Mouse (Mus musculus): Measurements from ENCODE around the gene AI413582. TPM values are rescaled to one million over a fixed set of nuclear protein-coding genes. Genes with fewer than 3 reads are reported as not detected.

The AI413582 gene
- polyA plus RNA-seq, 1 experiment from 2014 or later: 28.4 TPM

- no peak overlapping the region for H3K27ac ChIP-seq (ENCODE audit: low read depth, low read length)
- DNase-seq (ENCODE audit: low spot score) (no peak), ATAC-seq (replicated peaks; ENCODE audit: low FRiP score) (no peak)
- no peak overlapping the region for H3K4me3 ChIP-seq (ENCODE audit: low read depth, low read length)
- 86% methylated on average over 13 of the region's 13 CpGs for WGBS
- peak overlapping the region; percentile 22; the same call in 1 of the 2 replicates for H3K4me2 ChIP-seq
- no peaks in the 10 kb centered on the region for H3K9me3 ChIP-seq (ENCODE audit: control insufficient read depth, low read length)
- no peak overlapping the region for H3K9ac ChIP-seq (ENCODE audit: low read depth, low read length)
- H3K4me1 ChIP-seq (replicated peaks; ENCODE audit: control insufficient read depth, insufficient read depth, low read length): peaks cover 46% of the 10 kb centered on the region
- H3K27me3 ChIP-seq (replicated peaks; ENCODE audit: control insufficient read depth, insufficient read depth, low read length): no peaks in the 10 kb centered on the region
- H3K36me3 ChIP-seq (ENCODE audit: control insufficient read depth, insufficient read depth, low read length): peaks cover 25% of the 10 kb centered on the region
These were observed 4.6 kb downstream of the AI413582 start for GRCm38 (mm10) chr17:27560926-27561480.

GRCm38 (mm10) chr17:27559596-27559995, 6.0 kb downstream of the AI413582 start:
- Histone ChIP-seq H3K27ac (ENCODE audit: low read depth, low read length) (peak overlapping the region; percentile 69; the same call in 1 of the 2 replicates), H3K4me1 (replicated peaks; ENCODE audit: control insufficient read depth, insufficient read depth, low read length) (peaks cover 46% of the 10 kb centered on the region), H3K27me3 (replicated peaks; ENCODE audit: control insufficient read depth, insufficient read depth, low read length) (no peaks in the 10 kb centered on the region), H3K4me2 (peak overlapping the region; percentile 90), H3K36me3 (ENCODE audit: control insufficient read depth, insufficient read depth, low read length) (peaks cover 25% of the 10 kb centered on the region), H3K4me3 (ENCODE audit: low read depth, low read length) (peak overlapping the region; percentile 90), H3K9ac (ENCODE audit: low read depth, low read length) (peak overlapping the region; percentile 98), H3K9me3 (ENCODE audit: control insufficient read depth, low read length) (no peaks in the 10 kb centered on the region)
- DNase-seq (ENCODE audit: low spot score) (no peak), ATAC-seq (replicated peaks; ENCODE audit: low FRiP score) (no peak)
- WGBS: 64% methylated on average over 10 of the region's 12 CpGs

- Histone ChIP-seq H3K4me1 (replicated peaks; ENCODE audit: control insufficient read depth, insufficient read depth, low read length) (peaks cover 46% of the 10 kb centered on the region), H3K4me2 (peak overlapping the region; percentile 90), H3K27me3 (replicated peaks; ENCODE audit: control insufficient read depth, insufficient read depth, low read length) (no peaks in the 10 kb centered on the region), H3K9me3 (ENCODE audit: control insufficient read depth, low read length) (no peaks in the 10 kb centered on the region), H3K9ac (ENCODE audit: low read depth, low read length) (peak overlapping the region; percentile 98), H3K4me3 (ENCODE audit: low read depth, low read length) (peak overlapping the region; percentile 90), H3K27ac (ENCODE audit: low read depth, low read length) (peak overlapping the region; percentile 69), H3K36me3 (ENCODE audit: control insufficient read depth, insufficient read depth, low read length) (peaks cover 24% of the 10 kb centered on the region)
- DNase-seq (ENCODE audit: low spot score) (no peak), ATAC-seq (replicated peaks; ENCODE audit: low FRiP score) (no peak)
- WGBS: 8% methylated on average over 5 of the region's 5 CpGs
These were observed 6.7 kb downstream of the AI413582 start for GRCm38 (mm10) chr17:27558845-27559244.

GRCm38 (mm10) chr17:27557927-27558661, 7.5 kb downstream of the AI413582 start:
- H3K4me1 ChIP-seq (replicated peaks; ENCODE audit: control insufficient read depth, insufficient read depth, low read length): peaks cover 45% of the 10 kb centered on the region
- H3K27me3 ChIP-seq (replicated peaks; ENCODE audit: control insufficient read depth, insufficient read depth, low read length): no peaks in the 10 kb centered on the region
- no peak for ATAC-seq (replicated peaks; ENCODE audit: low FRiP score)
- no peak for DNase-seq (ENCODE audit: low spot score)
- H3K36me3 ChIP-seq (ENCODE audit: control insufficient read depth, insufficient read depth, low read length): peaks cover 21% of the 10 kb centered on the region
- peak overlapping the region; percentile 100 for H3K27ac ChIP-seq (ENCODE audit: low read depth, low read length)
- H3K9me3 ChIP-seq (ENCODE audit: control insufficient read depth, low read length): no peaks in the 10 kb centered on the region
- 2% methylated on average over 14 of the region's 14 CpGs for WGBS
- H3K4me2 ChIP-seq: peak overlapping the region; percentile 90
- peak overlapping the region; percentile 90 for H3K4me3 ChIP-seq (ENCODE audit: low read depth, low read length)
- peak overlapping the region; percentile 98 for H3K9ac ChIP-seq (ENCODE audit: low read depth, low read length)

GRCm38 (mm10) chr17:27557181-27557926, 8.2 kb downstream of the AI413582 start:
- DNase-seq (ENCODE audit: low spot score): peak; percentile 81
- Histone ChIP-seq H3K27me3 (replicated peaks; ENCODE audit: control insufficient read depth, insufficient read depth, low read length) (no peaks in the 10 kb centered on the region), H3K4me1 (replicated peaks; ENCODE audit: control insufficient read depth, insufficient read depth, low read length) (peaks cover 52% of the 10 kb centered on the region), H3K9ac (ENCODE audit: low read depth, low read length) (peak overlapping the region; percentile 98), H3K36me3 (ENCODE audit: control insufficient read depth, insufficient read depth, low read length) (peaks cover 21% of the 10 kb centered on the region), H3K4me2 (peak overlapping the region; percentile 90), H3K27ac (ENCODE audit: low read depth, low read length) (peak overlapping the region; percentile 100), H3K4me3 (ENCODE audit: low read depth, low read length) (peak overlapping the region; percentile 90), H3K9me3 (ENCODE audit: control insufficient read depth, low read length) (no peaks in the 10 kb centered on the region)
- under 1% methylated on average over 72 of the region's 75 CpGs for WGBS
- ATAC-seq (replicated peaks; ENCODE audit: low FRiP score): peak; percentile 22

GRCm38 (mm10) chr17:27556315-27557011, 9.1 kb downstream of the AI413582 start, which contains the start of gene Hmga1:
Gene Hmga1, plus strand, starts transcription at chr17:27556497.
- peak within 1 kb of the TSS; percentile 90 for H3K4me3 ChIP-seq (ENCODE audit: low read depth, low read length)
- peak within 1 kb of the TSS; percentile 100 for H3K27ac ChIP-seq (ENCODE audit: low read depth, low read length)
- no peaks in the 10 kb centered on the region for H3K27me3 ChIP-seq (replicated peaks; ENCODE audit: control insufficient read depth, insufficient read depth, low read length)
- ATAC-seq (replicated peaks; ENCODE audit: low FRiP score) (peak; percentile 69), DNase-seq (ENCODE audit: low spot score) (peak; percentile 96)
- H3K4me1 ChIP-seq (replicated peaks; ENCODE audit: control insufficient read depth, insufficient read depth, low read length): peaks cover 56% of the 10 kb centered on the region
- H3K9ac ChIP-seq (ENCODE audit: low read depth, low read length): peak within 1 kb of the TSS; percentile 98
- no peaks in the 10 kb centered on the region for H3K9me3 ChIP-seq (ENCODE audit: control insufficient read depth, low read length)
- WGBS: under 1% methylated on average over 79 of the region's 79 CpGs
- peak within 1 kb of the TSS; percentile 90 for H3K4me2 ChIP-seq
- H3K36me3 ChIP-seq (ENCODE audit: control insufficient read depth, insufficient read depth, low read length): peaks cover 16% of the 10 kb centered on the region

- H3K4me1 ChIP-seq (replicated peaks; ENCODE audit: control insufficient read depth, insufficient read depth, low read length): peaks cover 51% of the 10 kb centered on the region
- peak overlapping the region; percentile 100 for H3K27ac ChIP-seq (ENCODE audit: low read depth, low read length)
- peak overlapping the region; percentile 90 for H3K4me2 ChIP-seq
- H3K4me3 ChIP-seq (ENCODE audit: low read depth, low read length): peak overlapping the region; percentile 90
- no peaks in the 10 kb centered on the region for H3K27me3 ChIP-seq (replicated peaks; ENCODE audit: control insufficient read depth, insufficient read depth, low read length)
- H3K36me3 ChIP-seq (ENCODE audit: control insufficient read depth, insufficient read depth, low read length): peaks cover 8% of the 10 kb centered on the region
- WGBS: 0% methylated on average over 47 of the region's 55 CpGs
- ATAC-seq (replicated peaks; ENCODE audit: low FRiP score) (peak; percentile 62), DNase-seq (ENCODE audit: low spot score) (peak; percentile 91)
- H3K9me3 ChIP-seq (ENCODE audit: control insufficient read depth, low read length): no peaks in the 10 kb centered on the region
- peak overlapping the region; percentile 98 for H3K9ac ChIP-seq (ENCODE audit: low read depth, low read length)
These were observed 9.9 kb downstream of the AI413582 start for GRCm38 (mm10) chr17:27555512-27556172.

GRCm38 (mm10) chr17:27555075-27555511, 10.5 kb downstream of the AI413582 start:
- DNase-seq (ENCODE audit: low spot score): peak; percentile 90

More at GRCm38 (mm10) chr17:27555075-27555511, 10.5 kb downstream of the AI413582 start:
- Histone ChIP-seq H3K9ac (ENCODE audit: low read depth, low read length) (peak overlapping the region; percentile 98), H3K4me3 (ENCODE audit: low read depth, low read length) (peak overlapping the region; percentile 90), H3K36me3 (ENCODE audit: control insufficient read depth, insufficient read depth, low read length) (peaks cover 6% of the 10 kb centered on the region), H3K9me3 (ENCODE audit: control insufficient read depth, low read length) (no peaks in the 10 kb centered on the region), H3K4me1 (replicated peaks; ENCODE audit: control insufficient read depth, insufficient read depth, low read length) (peaks cover 46% of the 10 kb centered on the region), H3K4me2 (peak overlapping the region; percentile 90), H3K27ac (ENCODE audit: low read depth, low read length) (peak overlapping the region; percentile 100), H3K27me3 (replicated peaks; ENCODE audit: control insufficient read depth, insufficient read depth, low read length) (no peaks in the 10 kb centered on the region)
- ATAC-seq (replicated peaks; ENCODE audit: low FRiP score): peak; percentile 49
- WGBS: 1% methylated on average over 39 of the region's 39 CpGs

All from liver, embryonic 11.5 days (tissue).